Mouse (Mus musculus) neural tube, embryonic 13.5 days (tissue): ENCODE data around the gene Chchd3. TPM values are rescaled to one million over a fixed set of nuclear protein-coding genes. Genes with fewer than 3 reads are reported as not detected.

Experiments
- ATAC-seq: fragments of 200-750 bp; cut with Nextera tagmentation; 2 replicates; pipeline ENCODE4 v1.8.0; 2017; ENCODE audit warnings: low read depth, mild to moderate bottlenecking, moderate TSS enrichment, moderate library complexity
- H3K27ac ChIP-seq: fragments of 300-500 bp; sonication (generic); replicated peaks from 2 replicates; pipeline ENCODE4 v1.5.1; 2015; ENCODE audit warnings: moderate library complexity, mild to moderate bottlenecking, inconsistent platforms
- H3K27me3 ChIP-seq: fragments of 300-500 bp; sonication (generic); 2 replicates; pipeline ENCODE4 v1.6.1; 2015; ENCODE audit warnings: mild to moderate bottlenecking, inconsistent platforms
- H3K36me3 ChIP-seq: fragments of 300-500 bp; sonication (generic); 2 replicates; pipeline ENCODE4 v1.6.1; 2015; ENCODE audit warnings: mild to moderate bottlenecking, inconsistent platforms
- H3K4me1 ChIP-seq: fragments of 300-500 bp; sonication (generic); replicated peaks from 2 replicates; pipeline ENCODE4 v1.6.1; 2015; ENCODE audit warnings: inconsistent platforms
- H3K4me2 ChIP-seq: fragments of 300-500 bp; sonication (generic); 2 replicates; pipeline ENCODE4 v1.6.1; 2015; ENCODE audit warnings: inconsistent platforms, mild to moderate bottlenecking, moderate library complexity
- H3K4me3 ChIP-seq: fragments of 300-500 bp; sonication (generic); 2 replicates; pipeline ENCODE4 v1.5.1; 2015; ENCODE audit warnings: mild to moderate bottlenecking, inconsistent platforms
- H3K9ac ChIP-seq: fragments of 300-500 bp; sonication (generic); 2 replicates; pipeline ENCODE4 v1.6.1; 2015; ENCODE audit warnings: moderate library complexity, mild to moderate bottlenecking, inconsistent platforms
- H3K9me3 ChIP-seq: fragments of 300-500 bp; sonication (generic); 2 replicates; pipeline ENCODE4 v1.6.1; 2016; ENCODE audit warnings: inconsistent platforms
- WGBS: fragments of 180-500 bp; shearing (Covaris S2); methylation state at CpG from one replicate; pipeline ENCODE4 v1.1.7; 2015; 5-methylcytosine and 5-hydroxymethylcytosine counted together
- polyA plus RNA-seq: library from polyadenylated mRNA; unstranded; fragments of >200 nt; fragmentation: Nextera tagmentation; extraction: Ambion mirVana; gene quantifications from 2 replicates; pipeline ENCODE4 v1.2.1, GENCODE M21; 2015

Gene Chchd3
- polyA plus RNA-seq, 1 experiment from 2014 or later: 112 TPM

- Histone ChIP-seq H3K36me3 (peaks cover 6% of the 10 kb centered on the region; the same call in 1 of the 2 replicates), H3K4me1 (no peaks in the 10 kb centered on the region; the same call in 1 of the 2 replicates), H3K4me3 (no peak overlapping the region), H3K4me2 (no peak overlapping the region), H3K9ac (no peak overlapping the region), H3K27me3 (no peaks in the 10 kb centered on the region), H3K27ac (no peak overlapping the region), H3K9me3 (no peaks in the 10 kb centered on the region)
- WGBS: 95% methylated on average over 4 of the region's 4 CpGs
- ATAC-seq: no peak
These were observed 269.6 kb downstream of the Chchd3 start for GRCm38 (mm10) chr6:32790487-32790886.

GRCm38 (mm10) chr6:32787399-32787798, 272.7 kb downstream of the Chchd3 start:
- WGBS: 29% methylated on average over 1 of the region's 1 CpGs
- Histone ChIP-seq H3K27me3 (no peaks in the 10 kb centered on the region), H3K36me3 (peaks cover 2% of the 10 kb centered on the region; the same call in 1 of the 2 replicates), H3K4me1 (no peaks in the 10 kb centered on the region), H3K9ac (no peak overlapping the region), H3K4me3 (no peak overlapping the region), H3K27ac (no peak overlapping the region), H3K4me2 (no peak overlapping the region), H3K9me3 (no peaks in the 10 kb centered on the region)
- ATAC-seq: no peak

- no peak overlapping the region for H3K4me3 ChIP-seq
- no peak overlapping the region for H3K27ac ChIP-seq
- H3K9me3 ChIP-seq: no peaks in the 10 kb centered on the region
- no peaks in the 10 kb centered on the region for H3K27me3 ChIP-seq
- no peak overlapping the region for H3K9ac ChIP-seq
- H3K36me3 ChIP-seq: no peaks in the 10 kb centered on the region
- H3K4me2 ChIP-seq: no peak overlapping the region
- no peak for ATAC-seq
- no peaks in the 10 kb centered on the region for H3K4me1 ChIP-seq
- WGBS: 98% methylated on average over 5 of the region's 5 CpGs
These were observed 273.9 kb downstream of the Chchd3 start for GRCm38 (mm10) chr6:32786196-32786595.

- Histone ChIP-seq H3K36me3 (no peaks in the 10 kb centered on the region), H3K4me3 (no peak overlapping the region), H3K9ac (no peak overlapping the region), H3K9me3 (no peaks in the 10 kb centered on the region), H3K27ac (no peak overlapping the region), H3K4me1 (peaks cover 13% of the 10 kb centered on the region), H3K4me2 (no peak overlapping the region), H3K27me3 (no peaks in the 10 kb centered on the region)
- WGBS: 81% methylated on average over 4 of the region's 4 CpGs
- no peak for ATAC-seq
These were observed 277.0 kb downstream of the Chchd3 start for GRCm38 (mm10) chr6:32783102-32783501.

- H3K27me3 ChIP-seq: no peaks in the 10 kb centered on the region
- H3K4me3 ChIP-seq: no peak overlapping the region
- H3K9ac ChIP-seq: no peak overlapping the region
- H3K4me1 ChIP-seq: peaks cover 13% of the 10 kb centered on the region
- H3K4me2 ChIP-seq: peak overlapping the region; percentile 26; the same call in 1 of the 2 replicates
- H3K36me3 ChIP-seq: no peaks in the 10 kb centered on the region
- 27% methylated on average over 11 of the region's 11 CpGs for WGBS
- H3K9me3 ChIP-seq: no peaks in the 10 kb centered on the region
- no peak overlapping the region; the same call in 1 of the 2 replicates for H3K27ac ChIP-seq
- ATAC-seq: no peak
These were observed 279.5 kb downstream of the Chchd3 start for GRCm38 (mm10) chr6:32780602-32781001.

GRCm38 (mm10) chr6:32776384-32776783, 283.7 kb downstream of the Chchd3 start:
- no peak overlapping the region for H3K27ac ChIP-seq
- H3K4me1 ChIP-seq: peaks cover 13% of the 10 kb centered on the region
- H3K36me3 ChIP-seq: no peaks in the 10 kb centered on the region
- no peak overlapping the region for H3K4me3 ChIP-seq
- WGBS: 72% methylated on average over 11 of the region's 11 CpGs
- H3K27me3 ChIP-seq: no peaks in the 10 kb centered on the region
- no peak overlapping the region for H3K4me2 ChIP-seq
- no peak for ATAC-seq
- H3K9ac ChIP-seq: no peak overlapping the region
- no peaks in the 10 kb centered on the region for H3K9me3 ChIP-seq

GRCm38 (mm10) chr6:32754524-32754923, 305.5 kb downstream of the Chchd3 start:
- H3K4me1 ChIP-seq: no peaks in the 10 kb centered on the region
- H3K4me2 ChIP-seq: no peak overlapping the region

GRCm38 (mm10) chr6:32749821-32750220, 310.2 kb downstream of the Chchd3 start:
- Histone ChIP-seq H3K4me1 (peaks cover 8% of the 10 kb centered on the region; the same call in 1 of the 2 replicates), H3K9me3 (no peaks in the 10 kb centered on the region; the same call in 1 of the 2 replicates), H3K36me3 (no peaks in the 10 kb centered on the region), H3K4me3 (no peak overlapping the region), H3K27ac (no peak overlapping the region), H3K4me2 (no peak overlapping the region), H3K9ac (no peak overlapping the region), H3K27me3 (no peaks in the 10 kb centered on the region)
- WGBS: 98% methylated on average over 1 of the region's 1 CpGs
- no peak for ATAC-seq

More at GRCm38 (mm10) chr6:32754524-32754923, 305.5 kb downstream of the Chchd3 start:
- Histone ChIP-seq H3K9me3 (no peaks in the 10 kb centered on the region; the same call in 1 of the 2 replicates), H3K27ac (no peak overlapping the region), H3K4me3 (no peak overlapping the region), H3K36me3 (no peaks in the 10 kb centered on the region), H3K9ac (no peak overlapping the region), H3K27me3 (no peaks in the 10 kb centered on the region)
- no peak for ATAC-seq
- 87% methylated on average over 10 of the region's 10 CpGs for WGBS

GRCm38 (mm10) chr6:32748777-32749176, 311.3 kb downstream of the Chchd3 start:
- ATAC-seq: peak; percentile 63
- H3K36me3 ChIP-seq: no peaks in the 10 kb centered on the region
- no peaks in the 10 kb centered on the region for H3K27me3 ChIP-seq
- H3K4me2 ChIP-seq: no peak overlapping the region
- no peak overlapping the region for H3K9ac ChIP-seq
- no peaks in the 10 kb centered on the region; the same call in 1 of the 2 replicates for H3K9me3 ChIP-seq
- WGBS: 15% methylated on average over 6 of the region's 6 CpGs
- no peak overlapping the region for H3K27ac ChIP-seq
- peaks cover 8% of the 10 kb centered on the region; the same call in 1 of the 2 replicates for H3K4me1 ChIP-seq
- H3K4me3 ChIP-seq: no peak overlapping the region

- Histone ChIP-seq H3K9ac (no peak overlapping the region), H3K9me3 (no peaks in the 10 kb centered on the region; the same call in 1 of the 2 replicates), H3K27me3 (no peaks in the 10 kb centered on the region), H3K4me1 (peaks cover 8% of the 10 kb centered on the region; the same call in 1 of the 2 replicates), H3K36me3 (no peaks in the 10 kb centered on the region), H3K4me2 (no peak overlapping the region), H3K4me3 (no peak overlapping the region), H3K27ac (no peak overlapping the region)
- ATAC-seq: no peak
- WGBS: 14% methylated on average over 2 of the region's 2 CpGs
These were observed 312.7 kb downstream of the Chchd3 start for GRCm38 (mm10) chr6:32747333-32747732.

Other genes with a start within 250 kb of the Chchd3 start
- gene Exoc4, start 188.8 kb upstream of the Chchd3 start, polyA plus RNA-seq: 39.8 and 41.6 TPM in 2 replicates